Mouse (Mus musculus) MEL (cell line): ENCODE results near the gene Prf1. TPM values are rescaled to one million over a fixed set of nuclear protein-coding genes. Genes with fewer than 3 reads are reported as not detected.

Source experiments
- DNase-seq: peaks from one replicate; pipeline ENCODE4 v3.0.0; 2011; ENCODE audit warnings: low read depth, low spot score
- H3K27ac ChIP-seq: 2 replicates; pipeline ENCODE4 v1.5.1; 2012; ENCODE audit warnings: low read depth, mild to moderate bottlenecking, control low read depth, low read length, moderate library complexity; ENCODE audit not compliant: control insufficient read depth
- H3K27me3 ChIP-seq, 2 experiments: fragments of 150-350 bp in 1 of 2; sonication (generic) in 1 of 2; 2 replicates each; pipeline ENCODE4 v1.6.1; 2012; ENCODE audit warnings: low read length in 2 of 2, mild to moderate bottlenecking in 2 of 2, improper control_type of control experiment in 1 of 2, moderate library complexity in 1 of 2; ENCODE audit not compliant: insufficient read depth in 2 of 2, control insufficient read depth in 1 of 2
- H3K36me3 ChIP-seq, 2 experiments: 2 replicates each; pipeline ENCODE4 v1.6.1; 2012 to 2014; ENCODE audit warnings: low read length in 2 of 2, improper control_type of control experiment in 1 of 2, inconsistent platforms in 1 of 2, mild to moderate bottlenecking in 1 of 2; ENCODE audit not compliant: insufficient read depth in 2 of 2, control insufficient read depth in 1 of 2
- H3K4me1 ChIP-seq, 2 experiments: fragments of 150-350 bp in 1 of 2; sonication (generic) in 1 of 2; 2 replicates each; pipeline ENCODE4 v1.6.1; 2012; ENCODE audit warnings: low read length in 2 of 2, improper control_type of control experiment in 1 of 2, mild to moderate bottlenecking in 1 of 2; ENCODE audit not compliant: insufficient read depth in 2 of 2, control insufficient read depth in 1 of 2
- H3K4me3 ChIP-seq, 2 experiments: fragments of 150-350 bp in 1 of 2; sonication (generic) in 1 of 2; 2 replicates each; pipeline ENCODE4 v1.5.1; 2012; ENCODE audit warnings: low read depth in 2 of 2, low read length in 2 of 2, mild to moderate bottlenecking in 2 of 2, moderate library complexity in 2 of 2, control low read depth in 1 of 2, improper control_type of control experiment in 1 of 2; ENCODE audit not compliant: control insufficient read depth in 1 of 2, insufficient read depth in 1 of 2
- H3K79me2 ChIP-seq: 2 replicates; pipeline ENCODE4 v1.6.1; 2012; ENCODE audit warnings: mild to moderate bottlenecking, low read length, moderate library complexity; ENCODE audit not compliant: control insufficient read depth, poor library complexity, insufficient read depth
- H3K9ac ChIP-seq: 2 replicates; pipeline ENCODE4 v1.6.1; 2012; ENCODE audit warnings: low read depth, mild to moderate bottlenecking, control low read depth, low read length, moderate library complexity; ENCODE audit not compliant: control insufficient read depth, poor library complexity, severe bottlenecking
- H3K9me3 ChIP-seq: fragments of 150-350 bp; sonication (generic); replicated peaks from 2 replicates; pipeline ENCODE4 v1.6.1; 2012; ENCODE audit warnings: mild to moderate bottlenecking, low read length, improper control_type of control experiment, moderate library complexity; ENCODE audit not compliant: insufficient read depth
- BHLHE40 ChIP-seq: IDR thresholded peaks from 2 replicates; pipeline ENCODE4 v1.6.1; 2012; ENCODE audit warnings: low read depth, mild to moderate bottlenecking, inconsistent platforms, low read length, improper control_type of control experiment, borderline replicate concordance
- CHD1 ChIP-seq: IDR thresholded peaks from 2 replicates; pipeline ENCODE4 v1.6.1; 2012; ENCODE audit warnings: low read depth, mild to moderate bottlenecking, inconsistent platforms, low read length, improper control_type of control experiment
- CHD2 ChIP-seq: IDR thresholded peaks from 2 replicates; pipeline ENCODE4 v1.6.1; 2011; ENCODE audit warnings: low read length, improper control_type of control experiment
- CTCF ChIP-seq, 3 experiments: IDR thresholded peaks in 2 of 3; conservative IDR thresholded peaks in 1 of 3; 2 replicates each; pipeline ENCODE4 v1.5.1; 2011 to 2012; ENCODE audit warnings: low read length in 3 of 3, low read depth in 2 of 3, mild to moderate bottlenecking in 2 of 3, improper control_type of control experiment in 1 of 3, inconsistent platforms in 1 of 3, mixed read lengths in 1 of 3, moderate library complexity in 1 of 3; ENCODE audit not compliant: control insufficient read depth in 1 of 3, insufficient read depth in 1 of 3, poor library complexity in 1 of 3, severe bottlenecking in 1 of 3
- E2F4 ChIP-seq: IDR thresholded peaks from 2 replicates; pipeline ENCODE4 v1.6.1; 2011; ENCODE audit warnings: low read depth, low read length, improper control_type of control experiment, borderline replicate concordance
- EP300 ChIP-seq, 2 experiments: IDR thresholded peaks; 2 replicates each; pipeline ENCODE4 v1.6.1; 2011; ENCODE audit warnings: improper control_type of control experiment in 2 of 2, low read length in 2 of 2, low read depth in 1 of 2, mild to moderate bottlenecking in 1 of 2
- GABPA ChIP-seq: IDR thresholded peaks from 2 replicates; pipeline ENCODE4 v1.6.1; 2012; ENCODE audit warnings: low read depth, mild to moderate bottlenecking, inconsistent platforms, low read length, improper control_type of control experiment, moderate library complexity
- HCFC1 ChIP-seq: IDR thresholded peaks from 2 replicates; pipeline ENCODE4 v1.6.1; 2012; ENCODE audit warnings: low read depth, mild to moderate bottlenecking, inconsistent platforms, low read length, improper control_type of control experiment, moderate library complexity
- KAT2A ChIP-seq: conservative IDR thresholded peaks from 2 replicates; pipeline ENCODE4 v1.6.1; 2012; ENCODE audit warnings: low read depth, low read length, improper control_type of control experiment, inconsistent platforms
- MAFK ChIP-seq: IDR thresholded peaks from 2 replicates; pipeline ENCODE4 v1.6.1; 2011; ENCODE audit warnings: low read depth, mild to moderate bottlenecking, low read length, improper control_type of control experiment, borderline replicate concordance
- MAZ ChIP-seq: IDR thresholded peaks from 2 replicates; pipeline ENCODE4 v1.6.1; 2012; ENCODE audit warnings: low read depth, mild to moderate bottlenecking, inconsistent platforms, low read length, improper control_type of control experiment
- MEF2A ChIP-seq: IDR thresholded peaks from 2 replicates; pipeline ENCODE4 v1.6.1; 2014; ENCODE audit warnings: low read depth, mild to moderate bottlenecking, inconsistent platforms, low read length, improper control_type of control experiment; ENCODE audit not compliant: poor library complexity, insufficient replicate concordance, severe bottlenecking; ENCODE audit errors: extremely low read depth
- MYB ChIP-seq: IDR thresholded peaks from 2 replicates; pipeline ENCODE4 v1.6.1; 2011; ENCODE audit warnings: mild to moderate bottlenecking, low read depth, low read length, improper control_type of control experiment
- MYC ChIP-seq: IDR thresholded peaks from 2 replicates; pipeline ENCODE4 v1.6.1; 2011; ENCODE audit warnings: low read depth, mild to moderate bottlenecking, low read length, improper control_type of control experiment, moderate library complexity
- NRF1 ChIP-seq: IDR thresholded peaks from 2 replicates; pipeline ENCODE4 v1.6.1; 2014; ENCODE audit warnings: low read depth, mild to moderate bottlenecking, inconsistent platforms, low read length, improper control_type of control experiment, moderate library complexity; ENCODE audit not compliant: poor library complexity, insufficient read depth, severe bottlenecking
- POLR2A ChIP-seq, 2 experiments: IDR thresholded peaks; 2 replicates each; pipeline ENCODE4 v1.6.1; 2011 to 2012; ENCODE audit warnings: low read length in 2 of 2, mild to moderate bottlenecking in 2 of 2, control low read depth in 1 of 2, improper control_type of control experiment in 1 of 2, low read depth in 1 of 2, moderate library complexity in 1 of 2; ENCODE audit not compliant: control insufficient read depth in 1 of 2, insufficient read depth in 1 of 2, poor library complexity in 1 of 2
- POLR2AphosphoS2 ChIP-seq: IDR thresholded peaks from 2 replicates; pipeline ENCODE4 v1.6.1; 2011; ENCODE audit warnings: low read length, improper control_type of control experiment
- POLR2AphosphoS5 ChIP-seq: IDR thresholded peaks from 2 replicates; pipeline ENCODE4 v1.6.1; 2012; ENCODE audit warnings: low read depth, borderline replicate concordance, mild to moderate bottlenecking, inconsistent platforms, low read length, moderate library complexity, mixed read lengths
- SMC3 ChIP-seq: IDR thresholded peaks from 2 replicates; pipeline ENCODE4 v1.6.1; 2011; ENCODE audit warnings: low read depth, low read length, improper control_type of control experiment
- TAL1 ChIP-seq: IDR thresholded peaks from 2 replicates; pipeline ENCODE4 v1.6.1; 2012; ENCODE audit warnings: mild to moderate bottlenecking, inconsistent platforms, low read length, moderate library complexity, mixed read lengths
- TBP ChIP-seq: IDR thresholded peaks from 2 replicates; pipeline ENCODE4 v1.8.0; 2011; ENCODE audit warnings: low read depth, low read length, improper control_type of control experiment
- TCF12 ChIP-seq: IDR thresholded peaks from 2 replicates; pipeline ENCODE4 v1.6.1; 2014; ENCODE audit warnings: low read depth, mild to moderate bottlenecking, inconsistent platforms, low read length, improper control_type of control experiment, moderate library complexity
- UBTF ChIP-seq: IDR thresholded peaks from 2 replicates; pipeline ENCODE4 v1.6.1; 2012; ENCODE audit warnings: low read depth, mild to moderate bottlenecking, inconsistent platforms, low read length, improper control_type of control experiment, moderate library complexity, borderline replicate concordance; ENCODE audit not compliant: insufficient read depth
- USF1 ChIP-seq: IDR thresholded peaks from 2 replicates; pipeline ENCODE4 v1.6.1; 2014; ENCODE audit warnings: low read depth, mild to moderate bottlenecking, inconsistent platforms, low read length, improper control_type of control experiment, moderate library complexity
- USF2 ChIP-seq, 2 experiments: IDR thresholded peaks; 2 replicates each; pipeline ENCODE4 v1.6.1; 2011 to 2012; ENCODE audit warnings: improper control_type of control experiment in 2 of 2, low read length in 2 of 2, borderline replicate concordance in 1 of 2, inconsistent platforms in 1 of 2, low read depth in 1 of 2, mild to moderate bottlenecking in 1 of 2; ENCODE audit not compliant: insufficient read depth in 1 of 2
- ZC3H11A ChIP-seq: IDR thresholded peaks from 2 replicates; pipeline ENCODE4 v1.6.1; 2012; ENCODE audit warnings: low read depth, mild to moderate bottlenecking, inconsistent platforms, low read length, improper control_type of control experiment
- ZKSCAN1 ChIP-seq: IDR thresholded peaks from 2 replicates; pipeline ENCODE4 v1.6.1; 2012; ENCODE audit warnings: low read depth, mild to moderate bottlenecking, inconsistent platforms, low read length, improper control_type of control experiment, moderate library complexity
- polyA plus RNA-seq, 2 experiments: library from polyadenylated mRNA; stranded (reverse) in 1 of 2; unstranded in 1 of 2; fragments of >175 nt in 1 of 2; fragments of >200 nt in 1 of 2; gene quantifications; 2 replicates each; pipeline versions ENCODE4 v1.2.1 to v1.2.4; 2012; ENCODE audit warnings: low replicate concordance in 2 of 2, low read depth in 1 of 2; ENCODE audit not compliant: insufficient read length in 2 of 2, insufficient read depth in 1 of 2, missing spikeins in 1 of 2
- total RNA-seq: library from RNA; depleted of rRNA; stranded (reverse); fragments of 300-350 nt; gene quantifications from 2 replicates; pipeline ENCODE4 v1.2.3, GENCODE M21; 2012

Gene Prf1
- total and polyA plus RNA-seq, 3 experiments: 0.04 TPM; not detected in 2

GRCm38 (mm10) chr10:61249951-61250350, 47.7 kb upstream of the Prf1 start:
- DNase-seq: no peak
- Histone ChIP-seq H3K79me2 (no peaks in the 10 kb centered on the region), H3K9me3 (no peaks in the 10 kb centered on the region), H3K9ac (no peak overlapping the region), H3K27ac (no peak overlapping the region), H3K4me3 (no peak overlapping the region), H3K36me3 (no peaks in the 10 kb centered on the region), H3K27me3 (no peaks in the 10 kb centered on the region), H3K4me1 (no peaks in the 10 kb centered on the region)
- TF ChIP-seq ZC3H11A (no peak), CHD1 (no peak), TAL1 (no peak), HCFC1 (no peak), KAT2A (no peak), USF2 (IDR thresholded peaks at IDR 0.05; ENCODE audit: borderline replicate concordance in 1 of 2, insufficient read depth in 1 of 2, low read depth in 1 of 2, low read length in 2 of 2) (no peak), SMC3 (no peak), MYB (no peak), EP300 (IDR thresholded peaks at IDR 0.05; ENCODE audit: low read depth in 1 of 2, low read length in 2 of 2) (no peak), TBP (no peak), UBTF (no peak), POLR2AphosphoS5 (no peak), MAFK (no peak)

GRCm38 (mm10) chr10:61254761-61255160, 42.9 kb upstream of the Prf1 start:
- Histone ChIP-seq H3K79me2 (no peaks in the 10 kb centered on the region), H3K36me3 (no peaks in the 10 kb centered on the region), H3K9me3 (no peaks in the 10 kb centered on the region), H3K27me3 (no peaks in the 10 kb centered on the region), H3K4me3 (no peak overlapping the region), H3K27ac (no peak overlapping the region), H3K9ac (no peak overlapping the region), H3K4me1 (no peaks in the 10 kb centered on the region)
- TF ChIP-seq ZKSCAN1 (no peak), MAFK (no peak), CHD2 (no peak), CHD1 (no peak)
- no peak for DNase-seq

- no peak overlapping the region for H3K9ac ChIP-seq
- H3K27ac ChIP-seq: no peak overlapping the region
These were observed 42.4 kb upstream of the Prf1 start for GRCm38 (mm10) chr10:61255190-61255589.

More at GRCm38 (mm10) chr10:61255190-61255589, 42.4 kb upstream of the Prf1 start:
- no peak for TF ChIP-seq E2F4
- no peak for TF ChIP-seq EP300 (IDR thresholded peaks at IDR 0.05; ENCODE audit: low read depth in 1 of 2, low read length in 2 of 2)
- TF ChIP-seq BHLHE40: no peak
- TF ChIP-seq GABPA: no peak
- no peak for TF ChIP-seq TBP
- no peak for TF ChIP-seq CHD1
- TF ChIP-seq USF1: no peak
- no peak for TF ChIP-seq POLR2AphosphoS2
- TF ChIP-seq NRF1: no peak
- TF ChIP-seq POLR2A (IDR thresholded peaks at IDR 0.05; ENCODE audit: control insufficient read depth in 1 of 2, insufficient read depth in 1 of 2, low read depth in 1 of 2, low read length in 2 of 2, poor library complexity in 1 of 2): no peak
- TF ChIP-seq TCF12: no peak
- no peak for TF ChIP-seq CTCF (IDR thresholded peaks at IDR 0.05 in 2 of 3, conservative IDR thresholded peaks at IDR 0.05 in 1 of 3; ENCODE audit: control insufficient read depth in 1 of 3, insufficient read depth in 1 of 3, low read depth in 2 of 3, low read length in 3 of 3, poor library complexity in 1 of 3, severe bottlenecking in 1 of 3)
- no peak for TF ChIP-seq TAL1
- no peak for TF ChIP-seq MYC
- no peak for TF ChIP-seq MEF2A
- TF ChIP-seq MYB: no peak
- TF ChIP-seq MAZ: no peak
- Histone ChIP-seq H3K9me3 (no peaks in the 10 kb centered on the region), H3K4me1 (no peaks in the 10 kb centered on the region), H3K36me3 (no peaks in the 10 kb centered on the region), H3K79me2 (no peaks in the 10 kb centered on the region), H3K27me3 (no peaks in the 10 kb centered on the region), H3K4me3 (no peak overlapping the region)
- no peak for DNase-seq
